Mouse (Mus musculus): ENCODE data around the gene Sec14l5.

DNA sequence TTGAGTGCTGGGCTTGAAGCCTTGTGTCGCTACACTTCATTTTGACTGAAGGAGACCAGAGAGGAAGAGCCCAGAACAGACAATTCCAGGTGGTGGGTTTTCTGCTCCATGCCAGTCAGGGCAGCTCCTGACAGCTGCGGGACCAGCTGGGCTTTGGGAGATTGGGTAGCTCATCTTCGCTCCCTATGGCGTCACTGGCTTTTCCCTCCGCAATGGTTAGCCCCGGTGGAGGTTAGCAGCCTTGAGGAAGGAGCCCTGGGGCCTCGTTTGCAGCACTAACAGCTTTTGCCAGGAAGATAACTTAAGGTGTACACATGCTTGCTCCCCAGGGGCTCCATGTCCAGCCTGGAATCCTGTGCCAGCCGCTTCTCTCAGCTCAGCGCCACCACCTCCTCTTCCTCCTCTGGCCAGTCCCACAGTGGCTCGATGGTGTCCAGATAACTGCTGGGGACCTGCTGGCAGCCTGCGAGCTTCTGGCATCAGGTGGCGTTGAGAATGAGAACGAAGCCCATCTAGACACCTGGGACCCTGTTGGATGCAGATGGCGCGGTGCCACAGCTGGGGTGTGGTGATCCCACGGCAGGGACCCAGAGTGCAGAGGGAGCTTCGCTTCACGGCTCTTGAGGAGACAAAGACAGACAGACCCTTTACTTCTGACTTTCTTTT is 36.5 kb downstream of the Sec14l5 start:
- TF ChIP-seq CTCF (IDR thresholded peaks at IDR 0.05; ENCODE audit: insufficient read depth, low read depth, low read length) (no peak), POLR2A (IDR thresholded peaks at IDR 0.05; ENCODE audit: insufficient read depth, low read depth, low read length) (no peak)

Measured in olfactory bulb, adult 2 months (tissue).